15 mouse cellular contexts compared by ENCODE assay signal in the genomic region with DNA sequence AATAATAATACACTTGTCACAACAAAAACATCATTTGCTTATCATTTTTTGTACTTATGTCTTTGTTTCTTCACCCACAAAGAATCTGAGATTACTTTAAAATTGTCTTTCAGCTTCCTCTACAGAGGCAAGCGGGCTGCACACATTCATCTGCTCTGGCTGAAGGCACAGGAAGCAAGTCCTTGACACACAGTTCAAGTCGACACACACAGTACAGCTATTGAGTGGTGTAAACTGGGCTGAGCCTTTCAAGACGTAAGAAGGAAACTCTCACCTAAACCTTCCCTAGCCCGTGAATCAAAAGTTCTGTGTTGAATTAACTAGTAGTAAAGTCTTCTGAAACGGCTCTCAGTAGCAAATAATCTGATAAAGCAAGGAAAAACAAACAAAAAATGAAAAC.
"Had no signal": no experiment of that assay in that cellular context is flagged by ENCODE, and none has a peak within 500 bp of the region (broad histone marks: within the 10 kb centered on the region; RNA-seq: fewer than 3 reads in every experiment).

No protein-coding gene starts in this region.

- ATAC-seq: intestine, postnatal 0 days; liver, postnatal 0 days had no signal

- H3K9ac ChIP-seq: limb, embryonic 12.5 days; limb, embryonic 15.5 days; liver, embryonic 14.5 days; liver, postnatal 0 days had no signal

- H3K4me2 ChIP-seq: limb, embryonic 12.5 days; limb, embryonic 15.5 days; liver, embryonic 11.5 days; midbrain, embryonic 11.5 days had no signal

- H3K4me3 ChIP-seq: layer of hippocampus, adult 2 months; limb, embryonic 12.5 days; limb, embryonic 15.5 days; megakaryocyte, embryonic 14.5 days had no signal

- H3K36me3 ChIP-seq: limb, embryonic 12.5 days; limb, embryonic 15.5 days had no signal

- H3K27ac ChIP-seq: kidney, postnatal 0 days; layer of hippocampus, adult 2 months; limb, embryonic 12.5 days; limb, embryonic 15.5 days; liver, embryonic 14.5 days had no signal

- H3K27me3 ChIP-seq: limb, embryonic 12.5 days; limb, embryonic 15.5 days; megakaryocyte, embryonic 14.5 days had no signal

- H3K9me3 ChIP-seq: limb, embryonic 12.5 days; limb, embryonic 15.5 days; megakaryocyte, embryonic 14.5 days had no signal

- DNase-seq: kidney, adult 2 months; kidney, postnatal 25 days; layer of hippocampus, adult 9-11 months; liver, postnatal 0 days; midbrain, embryonic 14.5 days; thymus, postnatal 25 days had no signal
